ENCODE assay signal across 17 mouse cellular contexts in genomic region chr4:128414741-128415140, GRCm38 (mm10).
"Had no signal": no experiment of that assay in that cellular context is flagged by ENCODE, and none has a peak within 500 bp of the region (broad histone marks: within the 10 kb centered on the region; RNA-seq: fewer than 3 reads in every experiment).

No protein-coding gene starts in this region.

- H3K4me2 ChIP-seq: limb, embryonic 13.5 days; liver, embryonic 13.5 days; lung, embryonic 14.5 days; midbrain, embryonic 13.5 days had no signal

- H3K9ac ChIP-seq: limb, embryonic 13.5 days; liver, embryonic 13.5 days; lung, embryonic 14.5 days; midbrain, embryonic 13.5 days had no signal

- ATAC-seq: inflammation-experienced regulatory T-cells, adult 6 months; intestine, embryonic 16.5 days; lung, postnatal 0 days; midbrain, embryonic 13.5 days; midbrain, embryonic 16.5 days had no signal

- H3K27me3 ChIP-seq: limb, embryonic 13.5 days; liver, embryonic 13.5 days; midbrain, embryonic 13.5 days had no signal

- H3K4me3 ChIP-seq: layer of hippocampus, adult 2 months; limb, embryonic 10.5 days; limb, embryonic 13.5 days; liver, embryonic 13.5 days; midbrain, embryonic 10.5 days; midbrain, embryonic 13.5 days had no signal

- H3K9me3 ChIP-seq: limb, embryonic 10.5 days; limb, embryonic 13.5 days; liver, embryonic 13.5 days; midbrain, embryonic 10.5 days had no signal

- DNase-seq: layer of hippocampus, adult 9-11 months; liver; liver, embryonic 13.5 days; lung, embryonic 14.5 days; thymus, adult 2 months; thymus, postnatal 14 days; thymus, postnatal 4 days had no signal

- H3K36me3 ChIP-seq: limb, embryonic 10.5 days; limb, embryonic 13.5 days; liver, embryonic 13.5 days; midbrain, embryonic 10.5 days had no signal

- H3K27ac ChIP-seq: layer of hippocampus, adult 2 months; limb, embryonic 10.5 days; limb, embryonic 13.5 days; liver, embryonic 13.5 days; macrophage; midbrain, embryonic 10.5 days; midbrain, embryonic 13.5 days had no signal

- H3K4me1 ChIP-seq: limb, embryonic 10.5 days; limb, embryonic 13.5 days; liver, embryonic 13.5 days had no signal
